Mouse (Mus musculus) cerebellum, adult 2 months (tissue): Measurements from ENCODE around the gene Retreg1. TPM values are rescaled to one million over a fixed set of nuclear protein-coding genes. Genes with fewer than 3 reads are reported as not detected.

ENCODE experiments used
- DNase-seq, 2 experiments: peaks; one replicate each; pipeline ENCODE4 v3.0.0; 2021
- H3K27ac ChIP-seq: fragments of 200-500 bp; 2 replicates; pipeline ENCODE4 v1.5.1; 2012; ENCODE audit warnings: low read length, control low read depth, inconsistent platforms; ENCODE audit not compliant: insufficient read depth
- H3K27me3 ChIP-seq: fragments of 200-500 bp; 2 replicates; pipeline ENCODE4 v1.6.1; 2012; ENCODE audit warnings: inconsistent platforms, mild to moderate bottlenecking, low read length, moderate library complexity; ENCODE audit not compliant: control insufficient read depth, insufficient read depth
- H3K4me1 ChIP-seq: fragments of 200-500 bp; 2 replicates; pipeline ENCODE4 v1.6.1; 2011; ENCODE audit warnings: low read length; ENCODE audit not compliant: control insufficient read depth, insufficient read depth
- H3K4me3 ChIP-seq: fragments of 200-500 bp; replicated peaks from 2 replicates; pipeline ENCODE3; 2011; ENCODE audit warnings: mild to moderate bottlenecking, low read depth, low read length, control low read depth; ENCODE audit not compliant: insufficient read depth
- CTCF ChIP-seq: fragments of 200-500 bp; IDR thresholded peaks from 2 replicates; pipeline ENCODE4 v1.5.1; 2011; ENCODE audit warnings: low read depth, mild to moderate bottlenecking, control low read depth, low read length, moderate library complexity, borderline replicate concordance; ENCODE audit not compliant: insufficient read depth
- POLR2A ChIP-seq: fragments of 200-500 bp; IDR thresholded peaks from 2 replicates; pipeline ENCODE4 v1.6.1; 2011; ENCODE audit warnings: low read length, control low read depth, borderline replicate concordance; ENCODE audit not compliant: insufficient read depth
- WGBS: fragments of 180-500 bp; shearing (Covaris S2); methylation state at CpG from one replicate; pipeline ENCODE4 v1.1.7; 2018; 5-methylcytosine and 5-hydroxymethylcytosine counted together
- polyA plus RNA-seq: library from polyadenylated mRNA; depleted of rRNA; stranded (reverse); fragments of >200 nt; gene quantifications from 2 replicates; pipeline ENCODE4 v1.2.3, GENCODE M21; 2012

The Retreg1 gene
- polyA plus RNA-seq, 1 experiment: 26.6 TPM

DNA sequence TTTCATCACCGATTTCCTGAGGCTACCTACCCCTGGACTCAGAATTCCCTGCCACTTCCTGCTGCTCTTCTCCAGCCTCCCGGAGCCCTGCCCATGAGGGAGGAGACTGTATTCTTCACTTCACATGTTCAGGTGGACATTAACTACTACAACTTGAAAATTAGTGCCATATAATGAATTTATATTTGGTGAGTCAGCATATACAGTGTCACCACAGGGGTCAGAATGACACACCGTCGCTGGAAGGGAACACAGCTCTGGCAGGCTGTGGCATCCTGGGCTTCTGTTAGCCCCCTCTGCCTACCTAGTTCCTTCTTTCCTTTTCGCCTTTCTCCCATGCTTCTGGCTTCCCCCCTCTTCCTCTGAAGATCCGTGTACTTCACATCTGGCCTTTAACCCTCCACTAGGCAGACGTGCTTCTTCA lies 90.7 kb downstream of the Retreg1 start:
- Histone ChIP-seq H3K27ac (no peak overlapping the region), H3K4me1 (peaks cover 13% of the 10 kb centered on the region), H3K4me3 (no peak overlapping the region), H3K27me3 (no peaks in the 10 kb centered on the region)
- 39% methylated on average over 7 of the region's 7 CpGs for WGBS
- DNase-seq: no peak
- TF ChIP-seq CTCF (no peak), POLR2A (no peak)

DNA sequence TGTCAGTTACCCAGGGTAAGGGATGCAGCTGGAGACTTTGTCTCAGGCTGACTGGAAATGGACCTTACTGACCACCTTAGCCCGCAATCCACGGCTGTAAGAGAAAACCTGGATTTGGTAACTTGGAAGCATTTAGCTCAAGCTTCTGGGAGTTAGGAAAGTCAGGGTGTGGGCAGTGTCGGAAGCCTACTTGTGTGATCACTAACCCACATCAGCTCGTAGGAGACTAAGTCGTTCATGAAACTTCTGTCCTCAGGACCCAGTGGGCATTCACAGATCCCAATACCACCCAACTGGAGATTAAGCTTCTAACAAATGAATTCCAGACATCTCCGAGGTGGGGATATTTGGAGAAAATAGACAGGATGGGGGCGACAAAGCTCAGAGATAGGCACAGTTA lies 91.4 kb downstream of the Retreg1 start:
- H3K4me1 ChIP-seq: peaks cover 13% of the 10 kb centered on the region
- TF ChIP-seq POLR2A (no peak), CTCF (no peak)
- no peak for DNase-seq
- WGBS: 93% methylated on average over 7 of the region's 7 CpGs
- H3K27me3 ChIP-seq: no peaks in the 10 kb centered on the region
- no peak overlapping the region for H3K4me3 ChIP-seq
- H3K27ac ChIP-seq: no peak overlapping the region

DNA sequence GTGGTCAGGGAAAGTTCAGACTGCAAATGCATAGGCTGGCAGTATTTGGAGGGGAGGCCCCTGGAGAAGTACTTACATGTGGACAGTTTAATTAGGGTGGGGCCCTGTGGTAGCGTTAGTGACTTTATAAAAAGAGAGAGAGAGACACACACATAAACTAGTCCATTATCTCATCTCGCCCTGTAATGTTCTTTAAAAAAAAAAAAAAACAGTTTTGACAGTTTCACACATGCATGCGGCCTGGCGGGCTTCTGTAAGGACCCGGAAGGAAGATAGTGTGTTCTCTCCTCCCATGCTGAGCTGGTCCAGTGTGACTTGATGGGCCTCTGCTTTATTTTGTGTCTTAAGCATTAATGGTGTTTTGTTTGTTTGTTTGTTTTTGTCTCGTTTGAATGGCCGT lies 95.5 kb downstream of the Retreg1 start:
- Histone ChIP-seq H3K4me3 (no peak overlapping the region), H3K4me1 (peaks cover 6% of the 10 kb centered on the region; the same call in 1 of the 2 replicates), H3K27me3 (no peaks in the 10 kb centered on the region), H3K27ac (no peak overlapping the region)
- WGBS: 94% methylated on average over 7 of the region's 7 CpGs
- no peak for DNase-seq
- TF ChIP-seq CTCF (no peak), POLR2A (no peak)

DNA sequence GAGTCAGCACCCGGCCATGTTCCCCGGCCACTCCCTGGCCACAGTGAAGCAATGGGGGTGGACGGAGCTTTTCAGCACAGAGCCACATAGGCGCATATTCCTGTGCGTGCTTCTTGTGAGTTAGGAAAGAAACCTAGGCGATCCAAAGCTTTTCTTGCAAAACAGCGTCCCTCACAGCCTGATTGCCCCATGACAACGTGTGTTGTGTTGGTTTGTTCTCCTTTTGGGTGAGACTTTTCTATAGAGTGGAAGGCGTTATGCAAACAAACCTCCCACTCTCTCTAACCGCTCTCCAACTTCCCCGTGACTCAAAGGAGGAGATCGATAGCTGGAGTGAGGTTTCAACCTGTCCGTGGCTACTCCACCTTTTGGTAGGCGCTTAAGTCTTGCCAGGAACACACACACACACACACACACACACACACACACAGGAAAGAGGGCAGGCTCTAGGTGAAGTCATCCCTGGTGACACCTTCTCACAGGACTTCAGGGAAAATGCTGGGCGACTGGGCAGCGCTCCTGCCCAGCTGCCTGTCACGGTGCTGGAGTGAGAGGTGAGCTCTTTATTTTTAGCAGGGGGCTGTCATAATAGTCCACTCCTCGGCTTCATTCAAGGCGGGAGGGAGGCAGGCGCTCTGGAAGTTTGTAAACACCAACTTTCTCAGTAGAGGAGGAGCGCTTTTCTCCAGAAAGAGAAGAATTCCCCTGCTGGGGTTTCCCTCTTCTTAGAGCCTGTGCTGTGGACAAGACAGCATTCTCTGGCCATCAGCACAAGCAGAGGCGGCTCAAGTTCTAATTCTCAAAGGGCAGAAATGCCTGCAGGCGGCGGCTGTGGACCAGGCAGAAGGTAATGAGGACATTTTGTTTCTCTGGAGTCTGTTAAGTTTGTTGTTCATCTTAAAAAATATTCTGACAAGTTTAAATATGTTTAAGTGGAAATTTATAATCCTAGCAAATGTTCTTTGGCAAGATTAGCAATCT lies 97.7 kb downstream of the Retreg1 start:
- TF ChIP-seq POLR2A: no peak
- TF ChIP-seq CTCF: no peak
- Histone ChIP-seq H3K27me3 (no peaks in the 10 kb centered on the region), H3K4me3 (no peak overlapping the region), H3K4me1 (no peaks in the 10 kb centered on the region; the same call in 1 of the 2 replicates), H3K27ac (no peak overlapping the region)
- no peak for DNase-seq
- 62% methylated on average over 24 of the region's 24 CpGs for WGBS

DNA sequence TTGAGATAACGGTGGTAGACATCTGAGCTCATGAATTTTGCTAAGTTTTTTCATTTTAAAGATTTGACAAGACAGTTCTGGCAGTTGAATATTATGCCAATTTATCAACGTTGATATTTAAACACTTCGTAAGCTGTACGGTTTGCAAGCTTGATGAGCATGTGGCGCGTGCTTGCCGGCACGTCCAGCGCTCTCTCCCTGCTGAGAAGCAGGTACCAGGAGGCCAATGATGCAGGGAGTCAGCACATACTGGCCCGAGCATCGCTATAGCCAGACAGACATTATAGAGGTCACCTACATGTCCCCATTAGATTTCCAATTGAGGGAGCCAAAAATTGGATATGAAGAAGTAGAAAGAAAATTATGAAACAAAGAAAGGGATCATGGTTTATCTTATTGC lies 98.5 kb downstream of the Retreg1 start:
- TF ChIP-seq POLR2A: no peak
- TF ChIP-seq CTCF: no peak
- no peak for DNase-seq
- 66% methylated on average over 11 of the region's 11 CpGs for WGBS
- Histone ChIP-seq H3K27ac (no peak overlapping the region), H3K4me1 (no peaks in the 10 kb centered on the region; the same call in 1 of the 2 replicates), H3K27me3 (no peaks in the 10 kb centered on the region), H3K4me3 (no peak overlapping the region)

DNA sequence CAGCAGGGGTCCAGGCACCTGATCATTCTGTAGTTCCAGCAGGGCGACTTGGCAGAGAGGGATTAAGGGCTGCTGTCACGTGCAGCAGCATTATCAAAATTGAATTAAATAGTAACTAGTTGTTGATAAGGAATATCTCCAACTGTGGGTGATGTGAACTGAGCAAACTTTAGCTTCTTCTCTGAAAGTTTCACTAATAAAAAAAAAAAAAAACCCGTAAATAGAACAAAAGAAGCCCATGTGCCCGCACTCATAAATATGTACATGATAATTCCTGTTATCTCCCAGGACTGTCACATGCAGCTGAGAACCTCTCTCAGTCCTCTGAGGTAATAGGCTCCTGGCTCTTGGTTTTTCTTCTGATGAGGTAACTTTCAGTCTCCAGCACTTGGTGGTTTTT lies 99.4 kb downstream of the Retreg1 start:
- no peak for DNase-seq
- Histone ChIP-seq H3K4me1 (no peaks in the 10 kb centered on the region; the same call in 1 of the 2 replicates), H3K27me3 (no peaks in the 10 kb centered on the region), H3K27ac (no peak overlapping the region), H3K4me3 (no peak overlapping the region)
- TF ChIP-seq CTCF (no peak), POLR2A (no peak)
- WGBS: 62% methylated on average over 4 of the region's 4 CpGs

DNA sequence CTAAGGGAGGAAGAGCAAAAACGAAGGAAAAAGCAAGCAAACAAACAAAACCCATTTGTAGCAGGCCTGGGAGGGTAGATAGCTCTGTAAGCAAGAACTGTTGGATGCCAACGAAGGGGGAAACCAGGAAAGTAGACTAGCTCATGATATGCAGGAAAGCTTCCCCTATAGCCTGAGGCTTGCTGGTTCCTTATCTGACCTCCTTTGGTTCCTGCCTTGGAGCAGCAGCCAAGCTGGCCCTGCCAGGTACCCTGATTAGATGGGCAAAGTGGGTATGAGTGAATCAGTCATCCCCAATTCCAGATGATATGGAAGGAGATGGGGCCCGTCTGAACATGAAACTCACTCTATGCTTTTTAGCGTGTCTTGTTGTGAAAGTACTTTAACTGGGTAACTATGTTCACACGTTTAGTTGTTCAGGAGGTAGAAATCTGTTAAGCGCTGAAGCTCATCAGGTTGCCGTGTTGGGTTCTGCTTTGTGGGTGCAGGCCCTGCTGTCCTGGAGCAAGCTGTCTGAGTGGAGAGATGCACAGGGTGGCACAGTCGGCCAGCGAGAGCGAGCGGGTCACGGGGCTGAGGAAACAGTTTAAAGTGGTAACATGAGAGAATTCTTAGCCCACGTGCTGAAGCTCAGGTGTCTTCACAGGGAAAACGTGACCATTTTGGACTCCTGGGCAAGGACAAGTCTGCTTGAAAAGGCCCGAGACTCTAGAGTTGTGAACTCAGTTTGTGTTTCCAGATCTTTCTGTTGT lies 100.6 kb downstream of the Retreg1 start:
- no peak for TF ChIP-seq CTCF
- TF ChIP-seq POLR2A: no peak
- H3K4me3 ChIP-seq: no peak overlapping the region
- H3K4me1 ChIP-seq: no peaks in the 10 kb centered on the region; the same call in 1 of the 2 replicates
- DNase-seq: no peak
- no peaks in the 10 kb centered on the region for H3K27me3 ChIP-seq
- 93% methylated on average over 15 of the region's 15 CpGs for WGBS
- H3K27ac ChIP-seq: no peak overlapping the region

DNA sequence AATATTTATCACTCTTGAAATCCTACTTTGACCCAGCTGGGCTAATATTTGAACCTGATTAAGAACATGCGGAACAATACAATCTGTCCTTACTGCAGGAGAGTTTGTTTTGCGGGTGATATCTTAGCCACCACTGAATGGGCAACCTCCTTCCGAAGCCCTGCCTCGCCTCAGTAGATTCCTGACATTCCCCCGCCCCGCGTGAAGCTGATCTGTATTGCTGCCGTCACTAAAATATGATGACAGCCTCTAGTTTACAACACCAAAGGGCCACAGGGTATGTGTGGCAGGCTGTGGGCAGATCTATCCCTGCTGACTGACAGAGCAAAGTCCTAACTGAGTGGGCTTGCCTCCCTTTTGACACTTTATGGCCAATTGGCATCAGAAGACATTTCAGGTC lies 102.2 kb downstream of the Retreg1 start:
- 89% methylated on average over 8 of the region's 8 CpGs for WGBS
- TF ChIP-seq POLR2A (no peak), CTCF (no peak)
- Histone ChIP-seq H3K27ac (no peak overlapping the region), H3K4me1 (no peaks in the 10 kb centered on the region; the same call in none of the 2 replicates), H3K4me3 (no peak overlapping the region), H3K27me3 (no peaks in the 10 kb centered on the region)
- DNase-seq: no peak
